In genomic region chr6:52197271-52197670, GRCm38 (mm10) we compare ENCODE assay signal across 8 mouse cellular contexts. TPM values are rescaled to one million over a fixed set of nuclear protein-coding genes. Genes with fewer than 3 reads are reported as not detected.
DNase-seq lines count a peak whose midpoint lies in the region; ATAC-seq and TF ChIP-seq lines count a peak whose summit lies in the region.

No protein-coding gene starts in this region.

- no peaks in the 10 kb centered on the region for H3K4me1 ChIP-seq in midbrain, postnatal 0 days (ENCODE audit: insufficient read depth, low read length)
- H3K4me1 ChIP-seq in midbrain, embryonic 11.5 days (ENCODE audit: control insufficient read depth, insufficient read depth, low read length): no peaks in the 10 kb centered on the region
- peaks cover under 1% of the 10 kb centered on the region; the same call in 1 of the 2 replicates for H3K4me1 ChIP-seq in heart, embryonic 16.5 days (ENCODE audit: control insufficient read depth, insufficient read depth, low read length)
- peaks cover 93% of the 10 kb centered on the region for H3K4me1 ChIP-seq in limb, embryonic 10.5 days
- peaks cover 10% of the 10 kb centered on the region; the same call in 1 of the 2 replicates for H3K4me1 ChIP-seq in stomach, embryonic 15.5 days

- peak; percentile 69 for TF ChIP-seq CTCF in midbrain, postnatal 0 days (IDR thresholded peaks at IDR 0.05)

- ATAC-seq in midbrain, postnatal 0 days (ENCODE audit: low FRiP score): no peak
- ATAC-seq in midbrain, embryonic 11.5 days (ENCODE audit: low FRiP score): no peak
- ATAC-seq in heart, embryonic 16.5 days (replicated peaks; ENCODE audit: extremely low read depth, insufficient read depth, low FRiP score): 0 out of 2 replicates have a peak, but pooled peaks have one; percentile 45
- peak; percentile 73; the same call in 1 of the 2 replicates for ATAC-seq in stomach, embryonic 15.5 days (ENCODE audit: insufficient read depth, low FRiP score, low read depth)

- no peak overlapping the region for H3K27ac ChIP-seq in midbrain, postnatal 0 days (ENCODE audit: low read depth, low read length)
- no peak overlapping the region for H3K27ac ChIP-seq in midbrain, embryonic 11.5 days (ENCODE audit: low read depth, low read length)
- H3K27ac ChIP-seq in heart, embryonic 16.5 days (ENCODE audit: low read length): no peak overlapping the region
- H3K27ac ChIP-seq in limb, embryonic 10.5 days: no peak overlapping the region
- peak overlapping the region; percentile 56; the same call in 1 of the 2 replicates for H3K27ac ChIP-seq in stomach, embryonic 15.5 days

- H3K27me3 ChIP-seq in midbrain, postnatal 0 days (ENCODE audit: insufficient read depth, low read length): peaks cover 95% of the 10 kb centered on the region
- H3K27me3 ChIP-seq in midbrain, embryonic 11.5 days (ENCODE audit: control insufficient read depth, insufficient read depth, low read length): peaks cover 98% of the 10 kb centered on the region
- H3K27me3 ChIP-seq in heart, embryonic 16.5 days (ENCODE audit: control insufficient read depth, insufficient read depth, low read length): peaks cover 89% of the 10 kb centered on the region
- H3K27me3 ChIP-seq in limb, embryonic 10.5 days (ENCODE audit: low read depth, poor library complexity, severe bottlenecking): peaks cover 61% of the 10 kb centered on the region
- peaks cover 8% of the 10 kb centered on the region; the same call in 1 of the 2 replicates for H3K27me3 ChIP-seq in stomach, embryonic 15.5 days (replicated peaks)

- no peak overlapping the region for H3K9ac ChIP-seq in midbrain, postnatal 0 days (replicated peaks; ENCODE audit: low read length, poor library complexity, severe bottlenecking)
- no peak overlapping the region for H3K9ac ChIP-seq in midbrain, embryonic 11.5 days (ENCODE audit: low read length)
- H3K9ac ChIP-seq in heart, embryonic 16.5 days (ENCODE audit: low read length): no peak overlapping the region
- H3K9ac ChIP-seq in stomach, embryonic 15.5 days: no peak overlapping the region

- no peak overlapping the region for H3K4me2 ChIP-seq in midbrain, postnatal 0 days (ENCODE audit: low read depth, low read length, poor library complexity, severe bottlenecking)
- H3K4me2 ChIP-seq in midbrain, embryonic 11.5 days: no peak overlapping the region
- no peak overlapping the region for H3K4me2 ChIP-seq in heart, embryonic 16.5 days (ENCODE audit: low read depth, low read length)
- peak overlapping the region; percentile 43 for H3K4me2 ChIP-seq in stomach, embryonic 15.5 days

- no peak overlapping the region for H3K4me3 ChIP-seq in midbrain, postnatal 0 days (ENCODE audit: low read depth, low read length)
- no peak overlapping the region for H3K4me3 ChIP-seq in midbrain, embryonic 11.5 days (ENCODE audit: low read depth, low read length)
- no peak overlapping the region for H3K4me3 ChIP-seq in heart, embryonic 16.5 days (ENCODE audit: low read length)
- H3K4me3 ChIP-seq in limb, embryonic 10.5 days: peak overlapping the region; percentile 3; the same call in 1 of the 2 replicates
- H3K4me3 ChIP-seq in stomach, embryonic 15.5 days (replicated peaks): no peak overlapping the region

- H3K9me3 ChIP-seq in midbrain, postnatal 0 days (ENCODE audit: low read length): no peaks in the 10 kb centered on the region
- no peaks in the 10 kb centered on the region for H3K9me3 ChIP-seq in midbrain, embryonic 11.5 days (ENCODE audit: control insufficient read depth, low read length)
- no peaks in the 10 kb centered on the region for H3K9me3 ChIP-seq in heart, embryonic 16.5 days (replicated peaks; ENCODE audit: control insufficient read depth, low read length)
- H3K9me3 ChIP-seq in limb, embryonic 10.5 days (replicated peaks): no peaks in the 10 kb centered on the region
- H3K9me3 ChIP-seq in stomach, embryonic 15.5 days: no peaks in the 10 kb centered on the region

- under 1% methylated on average over 10 of the region's 10 CpGs for WGBS in midbrain, postnatal 0 days
- 1% methylated on average over 10 of the region's 10 CpGs for WGBS in midbrain, embryonic 11.5 days
- WGBS in heart, embryonic 16.5 days: 7% methylated on average over 10 of the region's 10 CpGs
- 3% methylated on average over 10 of the region's 10 CpGs for WGBS in limb, embryonic 10.5 days
- WGBS in stomach, embryonic 15.5 days: 6% methylated on average over 10 of the region's 10 CpGs

- DNase-seq in midbrain, postnatal 0 days (ENCODE audit: low spot score): peak; percentile 82
- no peak for DNase-seq in midbrain, embryonic 11.5 days (ENCODE audit: low spot score, missing footprints)
- peak; percentile 56 for DNase-seq in limb, embryonic 10.5 days (ENCODE audit: low spot score)
- no peak for DNase-seq in left cerebral cortex, adult 18-20 months (ENCODE audit: low spot score in 2 of 2)
- no peak for DNase-seq in thymus, postnatal 14 days
- DNase-seq in layer of hippocampus, adult 11-12 months (ENCODE audit: low spot score): no peak

- H3K36me3 ChIP-seq in midbrain, postnatal 0 days (ENCODE audit: insufficient read depth, low read length): no peaks in the 10 kb centered on the region
- H3K36me3 ChIP-seq in midbrain, embryonic 11.5 days (ENCODE audit: control insufficient read depth, insufficient read depth, low read length): no peaks in the 10 kb centered on the region
- H3K36me3 ChIP-seq in heart, embryonic 16.5 days (ENCODE audit: control insufficient read depth, insufficient read depth): no peaks in the 10 kb centered on the region
- peaks cover 18% of the 10 kb centered on the region for H3K36me3 ChIP-seq in limb, embryonic 10.5 days
- no peaks in the 10 kb centered on the region for H3K36me3 ChIP-seq in stomach, embryonic 15.5 days

RNA-seq across cellular contexts. Expression of gene Hoxa4, which starts 5.7 kb away (rescaled TPM):
- 0.22 TPM in 1 of 2 replicates, not detected in the other for total RNA-seq in midbrain, postnatal 0 days (2014; rRNA removed)
- not detected in 2 replicates for polyA plus RNA-seq in midbrain, postnatal 0 days (2015; fragmentation: Nextera tagmentation; extraction: Ambion mirVana)
- not detected in 2 replicates for polyA plus RNA-seq in midbrain, embryonic 11.5 days (2014; fragmentation: Nextera tagmentation; extraction: Ambion mirVana)
- 0.54 TPM in 1 of 2 replicates, not detected in the other for polyA plus RNA-seq in heart, embryonic 16.5 days (2015; fragmentation: Nextera tagmentation; extraction: Ambion mirVana)
- polyA plus RNA-seq in limb, embryonic 10.5 days (2016; fragmentation: Nextera tagmentation; extraction: Ambion mirVana): 1.6 and 1.8 TPM in 2 replicates
- 4.4 and 5.3 TPM in 2 replicates for polyA plus RNA-seq in stomach, embryonic 15.5 days (2015; fragmentation: Nextera tagmentation; extraction: Ambion mirVana)
- not detected for total RNA-seq in left cerebral cortex, adult 18-20 months (2021)

RNA-seq across cellular contexts. Expression of gene Hoxa5, which starts 7.1 kb away (rescaled TPM):
- total RNA-seq in midbrain, postnatal 0 days (2014; rRNA removed): 10.4 TPM in 1 of 2 replicates, not detected in the other
- not detected in 2 replicates for polyA plus RNA-seq in midbrain, postnatal 0 days (2015; fragmentation: Nextera tagmentation; extraction: Ambion mirVana)
- polyA plus RNA-seq in midbrain, embryonic 11.5 days (2014; fragmentation: Nextera tagmentation; extraction: Ambion mirVana): not detected in 2 replicates
- 1.3 and 3.3 TPM in 2 replicates for polyA plus RNA-seq in heart, embryonic 16.5 days (2015; fragmentation: Nextera tagmentation; extraction: Ambion mirVana)
- 9.8 and 10.4 TPM in 2 replicates for polyA plus RNA-seq in limb, embryonic 10.5 days (2016; fragmentation: Nextera tagmentation; extraction: Ambion mirVana)
- polyA plus RNA-seq in stomach, embryonic 15.5 days (2015; fragmentation: Nextera tagmentation; extraction: Ambion mirVana): 19.8 and 20.2 TPM in 2 replicates
- total RNA-seq in left cerebral cortex, adult 18-20 months (2021): not detected

RNA-seq across cellular contexts. Expression of gene Hoxa6, which starts 11.3 kb away (rescaled TPM):
- total RNA-seq in midbrain, postnatal 0 days (2014; rRNA removed): not detected in 2 replicates
- not detected in 2 replicates for polyA plus RNA-seq in midbrain, postnatal 0 days (2015; fragmentation: Nextera tagmentation; extraction: Ambion mirVana)
- polyA plus RNA-seq in midbrain, embryonic 11.5 days (2014; fragmentation: Nextera tagmentation; extraction: Ambion mirVana): not detected in 2 replicates
- not detected in 2 replicates for polyA plus RNA-seq in heart, embryonic 16.5 days (2015; fragmentation: Nextera tagmentation; extraction: Ambion mirVana)
- 3.5 and 4.1 TPM in 2 replicates for polyA plus RNA-seq in limb, embryonic 10.5 days (2016; fragmentation: Nextera tagmentation; extraction: Ambion mirVana)
- polyA plus RNA-seq in stomach, embryonic 15.5 days (2015; fragmentation: Nextera tagmentation; extraction: Ambion mirVana): 1.7 and 1.9 TPM in 2 replicates
- total RNA-seq in left cerebral cortex, adult 18-20 months (2021): not detected

RNA-seq across cellular contexts. Expression of gene Hoxa3, which starts 15.9 kb away (rescaled TPM):
- 1.6 TPM in 1 of 2 replicates, not detected in the other for total RNA-seq in midbrain, postnatal 0 days (2014; rRNA removed)
- polyA plus RNA-seq in midbrain, postnatal 0 days (2015; fragmentation: Nextera tagmentation; extraction: Ambion mirVana): not detected in 2 replicates
- 0.11 TPM in 1 of 2 replicates, not detected in the other for polyA plus RNA-seq in midbrain, embryonic 11.5 days (2014; fragmentation: Nextera tagmentation; extraction: Ambion mirVana)
- polyA plus RNA-seq in heart, embryonic 16.5 days (2015; fragmentation: Nextera tagmentation; extraction: Ambion mirVana): 0.89 and 1.3 TPM in 2 replicates
- polyA plus RNA-seq in limb, embryonic 10.5 days (2016; fragmentation: Nextera tagmentation; extraction: Ambion mirVana): 7.0 and 7.9 TPM in 2 replicates
- 8.0 and 9.6 TPM in 2 replicates for polyA plus RNA-seq in stomach, embryonic 15.5 days (2015; fragmentation: Nextera tagmentation; extraction: Ambion mirVana)
- total RNA-seq in left cerebral cortex, adult 18-20 months (2021): not detected

RNA-seq across cellular contexts. Expression of gene Gm28308, which starts 15.9 kb away (rescaled TPM):
- total RNA-seq in midbrain, postnatal 0 days (2014; rRNA removed): not detected in 2 replicates
- polyA plus RNA-seq in midbrain, postnatal 0 days (2015; fragmentation: Nextera tagmentation; extraction: Ambion mirVana): not detected in 2 replicates
- not detected in 2 replicates for polyA plus RNA-seq in midbrain, embryonic 11.5 days (2014; fragmentation: Nextera tagmentation; extraction: Ambion mirVana)
- polyA plus RNA-seq in heart, embryonic 16.5 days (2015; fragmentation: Nextera tagmentation; extraction: Ambion mirVana): not detected in 2 replicates
- 0.79 and 1.2 TPM in 2 replicates for polyA plus RNA-seq in limb, embryonic 10.5 days (2016; fragmentation: Nextera tagmentation; extraction: Ambion mirVana)
- polyA plus RNA-seq in stomach, embryonic 15.5 days (2015; fragmentation: Nextera tagmentation; extraction: Ambion mirVana): not detected in 2 replicates
- total RNA-seq in left cerebral cortex, adult 18-20 months (2021): not detected

Comparison
In these comparisons a context has a peak if more than half of its experiments do, and no peak if none do; other contexts are left out.
1. DNase-seq: peak in midbrain, postnatal 0 days (single experiment) and limb, embryonic 10.5 days (single experiment); none in midbrain, embryonic 11.5 days (single experiment), left cerebral cortex, adult 18-20 months (0 of 2), thymus, postnatal 14 days (single experiment) and layer of hippocampus, adult 11-12 months (single experiment).
2. ATAC-seq: peak in heart, embryonic 16.5 days (single experiment) and stomach, embryonic 15.5 days (single experiment); none in midbrain, postnatal 0 days (single experiment) and midbrain, embryonic 11.5 days (single experiment).